Mouse (Mus musculus) ES-E14 (cell line): ENCODE data around the gene Ntf3. TPM values are rescaled to one million over a fixed set of nuclear protein-coding genes. Genes with fewer than 3 reads are reported as not detected.

Source experiments
- DNase-seq: peaks from one replicate; pipeline ENCODE4 v3.0.0-alpha.2; 2013; ENCODE audit warnings: low read depth, low spot score
- H3K27ac ChIP-seq: 2 replicates; pipeline ENCODE4 v1.5.1; 2012; ENCODE audit warnings: low read depth, mild to moderate bottlenecking, low read length, moderate library complexity, mixed read lengths; ENCODE audit not compliant: poor library complexity, insufficient read depth, severe bottlenecking
- H3K36me3 ChIP-seq: 2 replicates; pipeline ENCODE4 v1.6.1; 2012; ENCODE audit warnings: mild to moderate bottlenecking, low read length, moderate library complexity, mixed read lengths; ENCODE audit not compliant: control insufficient read depth, poor library complexity, insufficient read depth, severe bottlenecking
- H3K4me1 ChIP-seq, 2 experiments: fragments of 150-350 bp in 1 of 2; sonication (generic) in 1 of 2; 2 replicates each; pipeline ENCODE4 v1.6.1; 2012; ENCODE audit warnings: low read length in 2 of 2, mild to moderate bottlenecking in 1 of 2, mixed read lengths in 1 of 2; ENCODE audit not compliant: control insufficient read depth in 2 of 2, insufficient read depth in 2 of 2, poor library complexity in 1 of 2
- H3K4me3 ChIP-seq, 2 experiments: fragments of 150-350 bp in 1 of 2; sonication (generic) in 1 of 2; 2 replicates each; pipeline ENCODE4 v1.5.1; 2012; ENCODE audit warnings: low read length in 2 of 2, low read depth in 1 of 2, mild to moderate bottlenecking in 1 of 2, mixed read lengths in 1 of 2; ENCODE audit not compliant: insufficient read depth in 1 of 2, poor library complexity in 1 of 2, severe bottlenecking in 1 of 2
- H3K9ac ChIP-seq: 2 replicates; pipeline ENCODE4 v1.6.1; 2012; ENCODE audit warnings: low read depth, mild to moderate bottlenecking, low read length, mixed read lengths; ENCODE audit not compliant: poor library complexity, insufficient read depth, severe bottlenecking
- H3K9me3 ChIP-seq: fragments of 150-350 bp; sonication (generic); 2 replicates; pipeline ENCODE4 v1.6.1; 2012; ENCODE audit warnings: low read depth, mild to moderate bottlenecking, low read length; ENCODE audit not compliant: control insufficient read depth, insufficient read depth
- CHD2 ChIP-seq: IDR thresholded peaks from 2 replicates; pipeline ENCODE4 v1.6.1; 2014; ENCODE audit warnings: mild to moderate bottlenecking, low read depth, low read length, inconsistent platforms
- HCFC1 ChIP-seq: IDR thresholded peaks from 2 replicates; pipeline ENCODE4 v1.6.1; 2012; ENCODE audit warnings: low read length, inconsistent platforms, borderline replicate concordance; ENCODE audit not compliant: insufficient read depth
- MAFK ChIP-seq: IDR thresholded peaks from 2 replicates; pipeline ENCODE4 v1.6.1; 2014; ENCODE audit warnings: mild to moderate bottlenecking, low read depth, low read length, inconsistent platforms; ENCODE audit not compliant: insufficient read depth
- ZC3H11A ChIP-seq: IDR thresholded peaks from 2 replicates; pipeline ENCODE4 v1.6.1; 2012; ENCODE audit warnings: low read depth, mild to moderate bottlenecking, inconsistent platforms, low read length, borderline replicate concordance
- ZNF384 ChIP-seq: IDR thresholded peaks from 2 replicates; pipeline ENCODE4 v1.6.1; 2012; ENCODE audit warnings: low read depth, low read length, inconsistent platforms
- in situ Hi-C, 2 experiments: fragments of 600-800 bp; cut with MboI; formaldehyde crosslinking; loops; one replicate each; pipeline ENCODE4 v1.15.1; 2025; ENCODE audit warnings: low sequenced_read_pairs in 2 of 2, inconsistent platforms in 1 of 2; ENCODE audit not compliant: unreplicated experiment in 2 of 2
- total RNA-seq: library from RNA; depleted of rRNA; stranded (reverse); fragments of 300-350 nt; gene quantifications from 2 replicates; pipeline ENCODE4 v1.2.3, GENCODE M21; 2012

Gene Ntf3
- total RNA-seq, 1 experiment, result 0.54 TPM

GRCm38 (mm10) chr6:126165591-126166155 is 1.0 kb downstream of the Ntf3 start:
- in situ Hi-C loops, result no loop called here
- H3K4me3 ChIP-seq, result no peak overlapping the region
- no peaks in the 10 kb centered on the region for H3K9me3 ChIP-seq
- H3K36me3 ChIP-seq, result no peaks in the 10 kb centered on the region
- TF ChIP-seq MAFK (no peak), ZC3H11A (no peak), CHD2 (no peak), HCFC1 (no peak), ZNF384 (no peak)
- H3K4me1 ChIP-seq, result peaks cover 0 to 11% of the 10 kb centered on the region in 2 experiments; a peak in 1 of 4 replicates
- H3K9ac ChIP-seq, result no peak overlapping the region
- H3K27ac ChIP-seq, result no peak overlapping the region
- no peak for DNase-seq

DNA sequence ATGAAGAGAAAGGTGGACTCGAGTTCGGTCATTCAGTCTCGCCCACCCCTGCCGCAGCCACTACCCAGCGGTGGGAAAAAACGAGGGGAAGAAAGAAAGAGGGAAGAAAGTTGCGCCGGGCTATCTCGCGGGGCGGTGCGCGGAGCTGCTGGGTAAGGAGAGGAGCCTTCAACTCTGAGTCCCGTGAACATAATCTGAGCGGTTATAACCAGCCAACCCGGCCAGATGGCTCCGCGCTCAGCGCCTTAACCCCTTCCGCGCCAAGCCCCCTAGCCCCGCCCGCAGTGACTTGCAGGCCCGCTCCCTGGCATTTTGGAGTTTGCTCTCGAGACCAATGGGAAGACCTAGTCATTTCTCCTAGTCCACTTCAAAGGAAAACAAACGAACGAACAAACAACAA is 1.9 kb downstream of the Ntf3 start:
- in situ Hi-C loops, result no loop called here
- no peak overlapping the region for H3K9ac ChIP-seq
- TF ChIP-seq ZC3H11A (no peak), HCFC1 (no peak), ZNF384 (no peak), CHD2 (no peak), MAFK (no peak)
- no peak overlapping the region for H3K27ac ChIP-seq
- no peak for DNase-seq
- peak overlapping the region; percentile 38 to 47; a peak in 3 of 4 replicates for H3K4me3 ChIP-seq
- peaks cover 0 to 11% of the 10 kb centered on the region in 2 experiments; a peak in 1 of 4 replicates for H3K4me1 ChIP-seq
- H3K36me3 ChIP-seq, result no peaks in the 10 kb centered on the region
- no peaks in the 10 kb centered on the region for H3K9me3 ChIP-seq

DNA sequence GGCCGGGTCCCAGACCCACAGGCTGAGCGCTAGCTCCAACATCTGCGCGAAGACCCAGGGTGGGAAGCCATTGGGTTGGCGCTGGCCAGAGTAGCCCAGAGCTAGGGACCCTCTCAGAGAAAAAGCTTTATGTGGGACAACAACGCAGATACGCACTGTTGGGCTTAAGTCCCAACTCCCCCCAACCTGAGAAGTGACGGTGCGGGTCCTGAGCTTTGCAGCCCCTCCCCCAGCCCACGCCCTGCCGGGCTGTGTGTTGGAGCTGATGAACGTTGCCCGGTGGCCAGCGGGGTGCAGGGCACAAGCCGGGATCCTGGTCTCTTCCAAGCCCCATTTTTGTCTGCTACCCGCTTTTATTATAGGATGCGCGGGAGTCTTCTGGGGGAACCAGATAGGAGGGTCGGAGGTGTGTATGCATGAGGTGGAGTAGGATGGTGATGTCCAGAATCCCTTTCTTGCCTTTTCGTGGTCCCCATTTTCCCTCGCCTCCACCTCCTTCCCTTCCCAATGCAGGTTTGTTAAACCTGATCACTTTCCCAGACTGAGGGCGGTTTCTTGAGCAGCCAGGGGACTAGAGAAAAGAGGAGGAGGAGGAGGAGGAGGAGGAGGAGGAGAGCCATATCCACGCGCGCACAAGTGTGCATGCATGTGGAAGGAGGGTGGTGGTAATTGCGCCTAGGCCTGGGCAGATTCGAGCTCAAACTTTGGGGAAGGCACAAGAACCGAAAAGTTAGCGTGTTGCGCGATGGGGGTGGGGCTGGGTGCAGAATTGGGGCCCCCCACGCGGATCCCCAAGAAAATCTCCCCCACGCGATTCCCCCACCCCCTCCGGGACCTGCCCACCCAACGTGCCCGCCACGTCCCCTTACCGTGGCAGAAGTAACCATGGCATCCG is 2.6 kb downstream of the Ntf3 start:
- no peaks in the 10 kb centered on the region for H3K36me3 ChIP-seq
- no peak overlapping the region for H3K9ac ChIP-seq
- peak overlapping the region; percentile 43 to 47; a peak in 3 of 4 replicates for H3K4me3 ChIP-seq
- peaks cover 0 to 11% of the 10 kb centered on the region in 2 experiments; a peak in 1 of 4 replicates for H3K4me1 ChIP-seq
- no peak for DNase-seq
- H3K27ac ChIP-seq, result no peak overlapping the region
- TF ChIP-seq ZC3H11A (no peak), ZNF384 (no peak), CHD2 (no peak), MAFK (no peak), HCFC1 (no peak)
- no peaks in the 10 kb centered on the region for H3K9me3 ChIP-seq
- in situ Hi-C loops, result no loop called here

DNA sequence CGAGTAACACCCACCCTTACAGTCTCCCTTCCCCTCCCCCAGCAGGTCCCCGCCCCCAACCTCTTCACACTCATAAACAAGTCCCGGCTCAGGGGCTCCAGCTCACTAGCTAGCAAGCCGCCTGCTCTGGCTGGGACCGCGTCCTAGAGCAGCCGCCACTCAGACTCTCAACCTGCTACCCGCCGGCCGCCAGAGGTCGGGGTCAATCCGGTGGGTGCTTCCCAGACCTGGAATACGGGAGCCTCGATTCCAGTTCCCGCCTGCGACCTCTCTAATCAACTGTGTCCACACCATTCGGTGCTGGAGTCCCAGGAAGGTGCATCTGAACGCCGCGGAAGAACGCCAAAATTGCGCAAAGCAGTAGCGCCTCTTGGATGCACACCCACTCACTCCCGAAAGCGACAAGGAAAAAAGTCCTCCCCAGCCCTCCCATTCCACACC is 3.5 kb downstream of the Ntf3 start:
- TF ChIP-seq ZC3H11A, result no peak
- TF ChIP-seq CHD2, result no peak
- no peak for TF ChIP-seq HCFC1
- no peak for TF ChIP-seq MAFK
- no peak for TF ChIP-seq ZNF384
- Histone ChIP-seq H3K4me1 (peaks cover 0 to 11% of the 10 kb centered on the region in 2 experiments; a peak in 1 of 4 replicates), H3K4me3 (peak overlapping the region; percentile 43 to 46), H3K36me3 (no peaks in the 10 kb centered on the region), H3K9ac (no peak overlapping the region), H3K27ac (no peak overlapping the region), H3K9me3 (no peaks in the 10 kb centered on the region)
- peak; percentile 38 for DNase-seq
- in situ Hi-C loops, result no loop called here
